Mouse (Mus musculus) hindbrain, postnatal 0 days (tissue): Measurements from ENCODE around the gene Rhot2. TPM values are rescaled to one million over a fixed set of nuclear protein-coding genes. Genes with fewer than 3 reads are reported as not detected.

Experiments
- ATAC-seq: fragments of 200-750 bp; cut with Nextera tagmentation; 2 replicates; pipeline ENCODE4 v1.8.0; 2017; ENCODE audit warnings: mild to moderate bottlenecking, moderate TSS enrichment, moderate library complexity
- DNase-seq: peaks from one replicate; pipeline ENCODE4 v3.0.0-alpha.2; 2015; ENCODE audit warnings: low spot score
- H3K27ac ChIP-seq: fragments of 300-500 bp; sonication (generic); 2 replicates; pipeline ENCODE4 v1.5.1; 2014; ENCODE audit warnings: mild to moderate bottlenecking
- H3K27me3 ChIP-seq: fragments of 300-500 bp; sonication (generic); 2 replicates; pipeline ENCODE4 v1.6.1; 2014; ENCODE audit warnings: low read length, mixed read lengths; ENCODE audit not compliant: insufficient read depth
- H3K36me3 ChIP-seq: fragments of 300-500 bp; sonication (generic); 2 replicates; pipeline ENCODE4 v1.6.1; 2014; ENCODE audit warnings: low read length, mixed read lengths; ENCODE audit not compliant: insufficient read depth
- H3K4me1 ChIP-seq: fragments of 300-500 bp; sonication (generic); 2 replicates; pipeline ENCODE4 v1.6.1; 2014; ENCODE audit warnings: antibody characterized with exemption, low read length, mixed read lengths; ENCODE audit not compliant: insufficient read depth
- H3K4me2 ChIP-seq: fragments of 300-500 bp; sonication (generic); 2 replicates; pipeline ENCODE4 v1.6.1; 2014; ENCODE audit warnings: low read depth, mild to moderate bottlenecking, low read length, moderate library complexity, mixed read lengths
- H3K4me3 ChIP-seq: fragments of 300-500 bp; sonication (generic); 2 replicates; pipeline ENCODE4 v1.5.1; 2014; ENCODE audit warnings: low read length
- H3K9ac ChIP-seq: fragments of 300-500 bp; sonication (generic); replicated peaks from 2 replicates; pipeline ENCODE4 v1.6.1; 2014; ENCODE audit warnings: mild to moderate bottlenecking, low read length, moderate library complexity, mixed read lengths
- H3K9me3 ChIP-seq: fragments of 300-500 bp; sonication (generic); 2 replicates; pipeline ENCODE4 v1.6.1; 2016; ENCODE audit warnings: low read length, mixed read lengths
- CTCF ChIP-seq: IDR thresholded peaks from 2 replicates; pipeline ENCODE4 v1.5.1; 2016; ENCODE audit warnings: antibody characterized with exemption, control low read depth, low read depth
- WGBS: fragments of 180-500 bp; shearing (Covaris S2); extraction: QIAGEN DNeasy Blood & Tissue Kit; methylation state at CpG from one replicate; pipeline ENCODE4 v1.1.7; 2014; 5-methylcytosine and 5-hydroxymethylcytosine counted together
- polyA plus RNA-seq: library from polyadenylated mRNA; unstranded; fragments of >200 nt; fragmentation: Nextera tagmentation; extraction: Ambion mirVana; gene quantifications from 2 replicates; pipeline ENCODE4 v1.2.1, GENCODE M21; 2015
- total RNA-seq: library from RNA; depleted of rRNA; stranded (reverse); fragments of >200 nt; gene quantifications from 2 replicates; pipeline ENCODE4 v1.2.3, GENCODE M21; 2014

Rhot2 gene
- total and polyA plus RNA-seq, 2 experiments from 2014 or later: 15.8 to 39.8 TPM

DNA sequence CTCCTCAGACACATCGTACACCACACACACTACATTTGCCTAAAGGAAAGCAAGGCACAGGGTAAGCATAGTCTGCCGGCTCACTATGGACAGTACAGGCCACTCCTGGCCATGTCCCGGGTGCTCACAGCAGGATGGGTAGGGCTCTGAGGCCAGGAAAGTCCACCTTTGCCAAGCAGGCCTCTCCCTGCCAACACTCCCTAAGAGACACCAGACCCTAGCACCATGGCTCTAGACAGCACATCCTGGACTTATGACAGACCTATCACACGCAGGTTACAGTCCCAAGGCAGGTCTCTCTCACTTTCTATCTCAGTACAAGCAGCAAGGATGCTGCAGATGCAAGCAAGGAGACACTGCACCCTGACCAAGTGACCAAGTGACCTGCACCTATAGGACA is 1.5 kb downstream of the Rhot2 start:
- H3K27me3 ChIP-seq: no peaks in the 10 kb centered on the region
- DNase-seq (no peak), ATAC-seq (no peak)
- no peak overlapping the region for H3K27ac ChIP-seq
- H3K4me1 ChIP-seq: peaks cover 7% of the 10 kb centered on the region; the same call in 1 of the 2 replicates
- no peak for TF ChIP-seq CTCF
- peak overlapping the region; percentile 75 for H3K9ac ChIP-seq
- peak overlapping the region; percentile 67 for H3K4me2 ChIP-seq
- peak overlapping the region; percentile 83 for H3K4me3 ChIP-seq
- no peaks in the 10 kb centered on the region for H3K9me3 ChIP-seq
- WGBS: 91% methylated on average over 4 of the region's 4 CpGs
- peaks cover 37% of the 10 kb centered on the region for H3K36me3 ChIP-seq

DNA sequence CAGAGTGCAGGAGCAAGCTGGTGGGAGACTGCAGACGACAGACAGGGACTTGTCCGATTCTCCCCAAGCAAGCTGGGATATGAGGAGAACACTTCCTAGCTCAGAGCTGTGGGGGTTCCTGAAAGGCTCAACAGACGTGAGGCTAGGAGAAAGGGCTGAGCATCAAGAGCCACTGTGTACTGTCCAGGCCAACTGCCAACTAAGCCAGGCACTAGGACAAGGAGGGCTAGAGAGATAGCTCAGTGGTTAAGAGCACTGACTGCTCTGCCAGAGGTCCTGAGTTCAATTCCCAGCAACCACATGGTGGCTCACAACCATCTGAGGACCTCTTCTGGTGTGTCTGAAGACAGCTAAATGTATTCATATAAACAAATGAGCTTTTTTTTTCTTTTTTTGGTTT is 2.1 kb downstream of the Rhot2 start:
- no peak for DNase-seq
- no peak for TF ChIP-seq CTCF
- Histone ChIP-seq H3K27me3 (no peaks in the 10 kb centered on the region), H3K4me1 (peaks cover 11% of the 10 kb centered on the region), H3K4me3 (no peak overlapping the region), H3K36me3 (peaks cover 37% of the 10 kb centered on the region), H3K4me2 (no peak overlapping the region), H3K9me3 (no peaks in the 10 kb centered on the region), H3K27ac (no peak overlapping the region), H3K9ac (no peak overlapping the region)
- 74% methylated on average over 3 of the region's 3 CpGs for WGBS
- ATAC-seq: no peak

DNA sequence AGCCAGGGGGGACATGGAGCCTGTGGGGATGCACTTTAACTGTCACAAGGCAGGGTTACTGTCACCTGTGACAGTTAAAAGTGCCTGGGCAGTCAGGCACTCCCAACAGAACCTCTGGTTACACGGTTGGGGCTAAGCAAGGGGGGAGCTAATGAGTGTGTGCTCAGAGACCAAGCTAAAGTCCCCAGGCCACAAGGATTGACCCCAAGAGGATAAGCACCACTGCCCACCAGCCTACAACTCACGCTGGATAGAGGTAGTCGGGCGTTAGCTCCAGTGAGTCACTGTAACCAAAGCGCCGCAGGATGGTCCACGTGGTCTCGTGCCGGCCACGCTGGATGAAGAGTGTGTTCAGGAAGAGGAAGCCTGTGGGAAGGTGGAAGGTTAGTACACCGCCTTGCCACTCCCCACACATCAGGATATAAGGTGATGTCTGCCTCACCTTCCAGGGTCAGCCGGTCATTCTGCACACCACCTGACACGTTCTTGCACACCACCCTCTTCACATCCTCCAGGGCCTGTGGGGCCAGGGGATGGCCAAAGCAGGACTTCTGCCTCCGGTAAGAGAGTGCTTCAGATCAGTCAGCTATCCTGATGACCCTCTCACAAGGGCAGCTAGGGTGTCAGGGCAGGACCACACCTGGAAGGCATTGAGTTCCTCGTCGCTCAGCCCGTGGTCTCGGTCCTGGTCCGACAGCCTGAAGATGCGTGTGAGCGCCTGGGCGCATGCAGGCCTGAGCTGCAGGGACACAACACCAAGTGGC is 3.4 kb downstream of the Rhot2 start, which contains the start of gene Gm20683:
Gene Gm20683 (minus strand): TSS at position 647 of the 764 bp plus-strand sequence.
- Histone ChIP-seq H3K36me3 (peaks cover 37% of the 10 kb centered on the region), H3K9ac (no peak within 1 kb of the TSS), H3K27me3 (no peaks in the 10 kb centered on the region), H3K9me3 (no peaks in the 10 kb centered on the region), H3K4me2 (no peak within 1 kb of the TSS), H3K27ac (no peak within 1 kb of the TSS), H3K4me3 (no peak within 1 kb of the TSS), H3K4me1 (peaks cover 19% of the 10 kb centered on the region)
- DNase-seq (no peak), ATAC-seq (no peak)
- TF ChIP-seq CTCF: no peak
- WGBS: 94% methylated on average over 22 of the region's 22 CpGs

DNA sequence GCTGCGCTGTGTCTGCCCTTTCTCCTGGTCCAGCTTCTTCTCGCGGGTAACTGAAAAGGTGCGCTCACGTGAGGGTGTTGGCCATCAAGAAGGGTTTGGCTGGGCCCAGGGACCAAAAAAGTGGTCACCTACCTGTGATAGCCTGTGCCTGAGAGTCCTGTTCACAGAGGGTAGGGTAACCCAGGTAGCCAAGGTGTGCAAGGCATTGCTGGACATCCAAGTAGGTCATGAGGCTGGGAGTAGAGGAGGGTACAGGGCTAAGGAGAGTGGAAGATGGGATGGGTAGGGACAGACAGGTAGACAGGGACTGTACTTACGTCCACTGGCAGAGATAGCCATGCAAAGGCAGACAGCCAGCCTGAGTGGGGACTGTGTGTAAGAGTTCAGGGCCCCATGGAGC is 4.1 kb downstream of the Rhot2 start:
- peaks cover 37% of the 10 kb centered on the region for H3K36me3 ChIP-seq

DNA sequence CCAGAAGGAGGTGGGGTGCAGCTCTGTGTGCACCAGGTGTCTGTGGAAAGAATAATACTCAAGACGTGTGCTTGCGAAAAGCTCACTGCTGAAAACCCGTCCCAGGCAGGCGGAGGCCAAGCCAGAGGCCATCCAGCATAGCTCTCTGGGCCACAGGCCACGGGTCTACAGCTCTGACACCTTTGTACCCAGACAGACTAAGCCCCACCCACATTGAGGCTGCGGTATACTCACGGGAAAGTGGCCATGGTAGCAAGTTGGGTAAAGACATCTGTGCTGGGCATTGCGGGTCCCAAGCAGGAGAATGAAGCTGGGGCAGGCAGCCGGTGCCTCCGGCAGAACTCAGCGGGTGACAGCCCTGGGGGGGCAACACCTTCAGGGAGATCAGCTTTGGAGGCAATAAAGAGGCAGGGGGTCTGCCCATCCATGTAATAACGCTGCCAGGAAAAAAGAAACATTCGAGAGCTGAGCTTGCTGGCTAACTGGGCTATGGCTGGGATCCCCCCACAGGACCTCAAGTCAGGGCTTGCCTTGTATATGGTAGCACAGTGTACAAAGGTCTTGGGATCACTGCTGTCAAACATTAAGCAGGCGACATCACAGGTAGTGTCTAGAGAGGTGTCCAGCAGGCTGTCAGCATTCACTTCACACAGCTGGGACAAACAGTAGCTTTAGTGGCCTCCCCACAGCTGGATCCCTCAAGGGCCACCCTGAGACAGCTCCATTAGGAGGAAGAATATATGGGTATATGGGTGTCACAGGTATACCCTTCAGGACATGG is 5.0 kb downstream of the Rhot2 start:
- Histone ChIP-seq H3K27ac (no peak overlapping the region), H3K4me2 (no peak overlapping the region), H3K36me3 (peaks cover 37% of the 10 kb centered on the region), H3K4me3 (no peak overlapping the region), H3K9me3 (no peaks in the 10 kb centered on the region), H3K4me1 (peaks cover 36% of the 10 kb centered on the region), H3K27me3 (no peaks in the 10 kb centered on the region), H3K9ac (no peak overlapping the region)
- no peak for TF ChIP-seq CTCF
- 86% methylated on average over 14 of the region's 14 CpGs for WGBS
- ATAC-seq (no peak), DNase-seq (no peak)

More for the DNA sequence above, 4.1 kb downstream of the Rhot2 start:
- Histone ChIP-seq H3K27me3 (no peaks in the 10 kb centered on the region), H3K9ac (no peak overlapping the region), H3K27ac (no peak overlapping the region), H3K4me3 (no peak overlapping the region), H3K4me2 (no peak overlapping the region), H3K4me1 (peaks cover 27% of the 10 kb centered on the region), H3K9me3 (no peaks in the 10 kb centered on the region)
- 94% methylated on average over 6 of the region's 6 CpGs for WGBS
- DNase-seq (no peak), ATAC-seq (no peak)
- TF ChIP-seq CTCF: no peak

DNA sequence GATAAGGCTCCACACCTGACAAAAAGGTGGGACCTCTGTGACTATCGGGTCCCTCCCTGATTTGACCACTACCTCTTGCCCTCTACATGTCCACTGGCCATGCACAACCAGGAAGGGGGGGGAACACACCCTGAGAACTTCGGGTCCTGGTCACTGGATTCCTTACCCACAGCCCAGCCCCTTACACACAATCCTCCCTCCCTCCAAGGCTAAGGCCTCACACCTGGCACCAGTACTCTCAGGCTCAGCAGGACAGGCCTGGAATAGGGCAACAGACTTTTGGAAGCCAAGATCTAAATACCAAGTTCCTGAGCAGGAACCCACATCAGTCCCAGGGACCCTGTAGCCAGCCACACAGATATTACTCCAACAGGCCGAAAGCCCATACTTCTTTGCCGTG is 5.7 kb downstream of the Rhot2 start:
- Histone ChIP-seq H3K27me3 (no peaks in the 10 kb centered on the region), H3K4me2 (no peak overlapping the region), H3K27ac (no peak overlapping the region), H3K36me3 (peaks cover 37% of the 10 kb centered on the region), H3K4me3 (no peak overlapping the region), H3K4me1 (peaks cover 43% of the 10 kb centered on the region), H3K9ac (no peak overlapping the region), H3K9me3 (no peaks in the 10 kb centered on the region)
- DNase-seq (no peak), ATAC-seq (no peak)
- WGBS: 85% methylated on average over 4 of the region's 4 CpGs
- TF ChIP-seq CTCF: no peak

DNA sequence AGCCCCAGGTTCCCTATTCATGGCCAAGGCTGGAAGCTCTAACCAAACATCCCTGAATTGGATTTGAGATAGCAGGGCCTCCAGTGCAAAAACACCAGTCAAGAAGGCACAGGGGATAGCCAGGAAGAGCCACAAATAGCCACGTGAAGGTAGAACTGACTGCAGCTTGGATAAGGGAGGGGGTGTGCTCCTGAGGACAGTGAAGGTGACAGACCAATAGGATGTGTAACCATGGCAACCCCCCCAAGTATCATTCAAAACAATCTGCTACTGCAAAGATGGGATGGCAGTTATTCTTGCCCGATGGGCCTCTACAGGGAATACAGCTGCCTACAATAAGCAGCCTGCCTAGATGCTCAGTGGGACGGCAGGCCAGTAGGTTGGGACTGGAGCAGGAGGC is 7.1 kb downstream of the Rhot2 start:
- WGBS: 18% methylated on average over 3 of the region's 3 CpGs
- no peak for TF ChIP-seq CTCF
- H3K36me3 ChIP-seq: peaks cover 37% of the 10 kb centered on the region
- H3K27ac ChIP-seq: peak overlapping the region; percentile 89
- H3K27me3 ChIP-seq: no peaks in the 10 kb centered on the region
- no peak for ATAC-seq
- peaks cover 38% of the 10 kb centered on the region for H3K4me1 ChIP-seq
- peak; percentile 54 for DNase-seq
- peak overlapping the region; percentile 72; the same call in 1 of the 2 replicates for H3K9ac ChIP-seq
- no peaks in the 10 kb centered on the region for H3K9me3 ChIP-seq
- H3K4me3 ChIP-seq: no peak overlapping the region
- H3K4me2 ChIP-seq: peak overlapping the region; percentile 80
